ENCODE assay signal across 16 mouse cellular contexts in the genomic region with DNA sequence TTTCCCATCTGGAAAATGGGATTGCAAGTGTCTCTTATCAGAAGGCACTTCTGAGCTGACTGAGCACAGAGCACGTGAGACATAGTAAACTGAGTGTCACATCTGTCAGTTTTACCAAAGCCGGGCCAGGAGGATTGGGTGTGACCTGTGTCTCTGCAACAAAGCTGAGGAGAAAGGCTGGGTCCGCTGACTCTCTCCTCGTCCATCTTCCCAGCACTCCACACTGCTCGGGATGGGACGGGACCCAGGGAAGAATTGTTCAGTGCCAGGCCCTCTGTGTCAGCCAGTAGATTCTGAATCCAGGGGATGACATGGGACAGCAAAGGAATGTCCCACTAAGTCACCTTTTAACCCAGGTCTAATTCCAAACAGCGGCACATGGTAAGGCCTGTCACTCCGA. TPM values are rescaled to one million over a fixed set of nuclear protein-coding genes. Genes with fewer than 3 reads are reported as not detected.
A peak's percentile ranks its signal among the peaks of the same experiment; 100 is the strongest.
DNase-seq lines count a peak whose midpoint lies in the region; ATAC-seq and TF ChIP-seq lines count a peak whose summit lies in the region.
"Had no signal": no experiment of that assay in that cellular context is flagged by ENCODE, and none has a peak within 500 bp of the region (broad histone marks: within the 10 kb centered on the region; RNA-seq: fewer than 3 reads in every experiment).

No protein-coding gene starts in this region.

- TF ChIP-seq CTCF in lung, adult 2 months (IDR thresholded peaks at IDR 0.05; ENCODE audit: insufficient read depth, low read length): no peak

- ATAC-seq in hindbrain, embryonic 12.5 days (ENCODE audit: low FRiP score): no peak
- ATAC-seq in lung, embryonic 16.5 days (ENCODE audit: low read depth): peak; percentile 66
- ATAC-seq: forebrain, postnatal 0 days had no signal

- no peak for DNase-seq in hindbrain, embryonic 10.5 days (ENCODE audit: low spot score)
- no peak for DNase-seq in lung, adult 2 months
- DNase-seq in lung, postnatal 10 days: peak; percentile 44
- DNase-seq in left cerebral cortex, adult 18-20 months (ENCODE audit: low spot score in 2 of 2): no peak
- DNase-seq: adrenal gland, adult 8-10 months; adrenal gland, postnatal 36 days; cerebellum, adult 2 months; cerebellum, postnatal 10 days; forebrain, postnatal 0 days; gastrocnemius, postnatal 14 days; heart, postnatal 36 days had no signal

- H3K27ac ChIP-seq in hindbrain, embryonic 10.5 days: 0 out of 2 replicates have a peak overlapping the region, but pooled peaks have one; percentile 6
- H3K27ac ChIP-seq in hindbrain, embryonic 12.5 days: no peak overlapping the region
- no peak overlapping the region for H3K27ac ChIP-seq in lung, embryonic 16.5 days (ENCODE audit: low read length)
- H3K27ac ChIP-seq: embryonic facial prominence, embryonic 10.5 days; hindbrain, embryonic 15.5 days had no signal

- H3K4me3 ChIP-seq in hindbrain, embryonic 10.5 days: no peak overlapping the region
- H3K4me3 ChIP-seq in hindbrain, embryonic 12.5 days: no peak overlapping the region
- H3K4me3 ChIP-seq in lung, embryonic 16.5 days (ENCODE audit: low read length): no peak overlapping the region
- H3K4me3 ChIP-seq in lung, adult 2 months (replicated peaks; ENCODE audit: extremely low read depth, low read depth, low read length): no peak overlapping the region
- H3K4me3 ChIP-seq: embryonic facial prominence, embryonic 10.5 days; heart, embryonic 12.5 days; hindbrain, embryonic 15.5 days had no signal

- WGBS in hindbrain, embryonic 10.5 days: 53% methylated on average over 8 of the region's 8 CpGs
- WGBS in hindbrain, embryonic 12.5 days: 60% methylated on average over 8 of the region's 8 CpGs
- 47% methylated on average over 8 of the region's 8 CpGs for WGBS in lung, embryonic 16.5 days
- WGBS in lung, adult 2 months: 77% methylated on average over 8 of the region's 8 CpGs

- no peaks in the 10 kb centered on the region for H3K36me3 ChIP-seq in hindbrain, embryonic 10.5 days
- H3K36me3 ChIP-seq in hindbrain, embryonic 12.5 days: no peaks in the 10 kb centered on the region
- no peaks in the 10 kb centered on the region for H3K36me3 ChIP-seq in lung, embryonic 16.5 days (ENCODE audit: control insufficient read depth, insufficient read depth, low read length)
- H3K36me3 ChIP-seq: embryonic facial prominence, embryonic 10.5 days; heart, embryonic 12.5 days; hindbrain, embryonic 15.5 days had no signal

- H3K27me3 ChIP-seq in hindbrain, embryonic 10.5 days (ENCODE audit: insufficient read depth, poor library complexity, severe bottlenecking): no peaks in the 10 kb centered on the region
- no peaks in the 10 kb centered on the region for H3K27me3 ChIP-seq in hindbrain, embryonic 12.5 days
- no peaks in the 10 kb centered on the region for H3K27me3 ChIP-seq in lung, embryonic 16.5 days (ENCODE audit: control insufficient read depth, insufficient read depth, low read depth, low read length)
- H3K27me3 ChIP-seq: heart, embryonic 12.5 days; hindbrain, embryonic 15.5 days had no signal

- H3K9ac ChIP-seq in hindbrain, embryonic 12.5 days: no peak overlapping the region
- no peak overlapping the region for H3K9ac ChIP-seq in lung, embryonic 16.5 days (ENCODE audit: low read length)
- H3K9ac ChIP-seq: forebrain, postnatal 0 days; heart, embryonic 12.5 days; hindbrain, embryonic 15.5 days had no signal

- peaks cover 41% of the 10 kb centered on the region for H3K4me1 ChIP-seq in hindbrain, embryonic 10.5 days (replicated peaks)
- peaks cover 22% of the 10 kb centered on the region for H3K4me1 ChIP-seq in hindbrain, embryonic 12.5 days
- H3K4me1 ChIP-seq in lung, embryonic 16.5 days (replicated peaks; ENCODE audit: control insufficient read depth, insufficient read depth, low read length): no peaks in the 10 kb centered on the region
- no peaks in the 10 kb centered on the region for H3K4me1 ChIP-seq in lung, adult 2 months (ENCODE audit: control insufficient read depth, insufficient read depth, low read length)
- H3K4me1 ChIP-seq: hindbrain, embryonic 15.5 days had no signal

- H3K9me3 ChIP-seq in hindbrain, embryonic 10.5 days: no peaks in the 10 kb centered on the region
- H3K9me3 ChIP-seq in hindbrain, embryonic 12.5 days (replicated peaks): no peaks in the 10 kb centered on the region
- H3K9me3 ChIP-seq in lung, embryonic 16.5 days (ENCODE audit: control insufficient read depth, low read length): no peaks in the 10 kb centered on the region
- H3K9me3 ChIP-seq: embryonic facial prominence, embryonic 10.5 days; heart, embryonic 12.5 days; hindbrain, embryonic 15.5 days had no signal

- TF ChIP-seq POLR2A in lung, adult 2 months (IDR thresholded peaks at IDR 0.05; ENCODE audit: borderline replicate concordance, extremely low read depth, low read depth, low read length): no peak

- no peak overlapping the region for H3K4me2 ChIP-seq in hindbrain, embryonic 12.5 days (replicated peaks)
- H3K4me2 ChIP-seq in lung, embryonic 16.5 days (ENCODE audit: low read depth, low read length): no peak overlapping the region
- H3K4me2 ChIP-seq: heart, embryonic 12.5 days; hindbrain, embryonic 15.5 days had no signal

RNA-seq across cellular contexts. Expression of gene Traf3ip2, which starts 32.3 kb away (rescaled TPM):
- polyA plus RNA-seq in hindbrain, embryonic 10.5 days (2016; fragmentation: Nextera tagmentation; extraction: Ambion mirVana): 8.3 and 8.8 TPM in 2 replicates
- polyA plus RNA-seq in hindbrain, embryonic 12.5 days (2016; fragmentation: Nextera tagmentation; extraction: Ambion mirVana): 5.8 and 7.0 TPM in 2 replicates
- polyA plus RNA-seq in lung, embryonic 16.5 days (2015; fragmentation: Nextera tagmentation; extraction: Ambion mirVana): 34.2 and 37.9 TPM in 2 replicates
- polyA plus RNA-seq in lung, adult 2 months (2012; rRNA removed): 20.0 and 23.2 TPM in 2 replicates
- 1 to 10 TPM in 1 of 2 experiments, under 1 TPM in 1; 0.91 to 1.3 TPM for total RNA-seq in left cerebral cortex, adult 18-20 months (2021)
